Mouse (Mus musculus): ENCODE measurements around the gene Tbx15.

Gene Tbx15

GRCm38 (mm10) chr3:99248831-99249550 is 8.8 kb downstream of the Tbx15 start:
- no peak for DNase-seq (ENCODE audit: low read depth, low spot score)

- DNase-seq (ENCODE audit: low read depth, low spot score) = no peak
Observed at GRCm38 (mm10) chr3:99249551-99249870, 9.3 kb downstream of the Tbx15 start.

- DNase-seq (ENCODE audit: low read depth, low spot score) = no peak
Observed at GRCm38 (mm10) chr3:99249906-99250305, 9.7 kb downstream of the Tbx15 start.

GRCm38 (mm10) chr3:99251271-99252165 is 11.3 kb downstream of the Tbx15 start:
- no peak for DNase-seq (ENCODE audit: low read depth, low spot score)

- DNase-seq (ENCODE audit: low read depth, low spot score) = no peak
Observed at GRCm38 (mm10) chr3:99252461-99253091, 12.4 kb downstream of the Tbx15 start.

GRCm38 (mm10) chr3:99253092-99253488 is 12.9 kb downstream of the Tbx15 start:
- no peak for DNase-seq (ENCODE audit: low read depth, low spot score)

- DNase-seq (ENCODE audit: low read depth, low spot score) = no peak
Observed at GRCm38 (mm10) chr3:99253497-99254451, 13.6 kb downstream of the Tbx15 start.

- no peak for DNase-seq (ENCODE audit: low read depth, low spot score)
Observed at GRCm38 (mm10) chr3:99254559-99255151, 14.5 kb downstream of the Tbx15 start.

- no peak for DNase-seq (ENCODE audit: low read depth, low spot score)
Observed at GRCm38 (mm10) chr3:99255411-99256365, 15.5 kb downstream of the Tbx15 start.

- DNase-seq (ENCODE audit: low read depth, low spot score) = no peak
Observed at GRCm38 (mm10) chr3:99256366-99256750, 16.2 kb downstream of the Tbx15 start.

- DNase-seq (ENCODE audit: low read depth, low spot score) = no peak
Observed at GRCm38 (mm10) chr3:99256766-99257165, 16.6 kb downstream of the Tbx15 start.

GRCm38 (mm10) chr3:99257586-99258577 is 17.7 kb downstream of the Tbx15 start:
- no peak for DNase-seq (ENCODE audit: low read depth, low spot score)

- DNase-seq (ENCODE audit: low read depth, low spot score) = no peak
Observed at GRCm38 (mm10) chr3:99259741-99260270, 19.6 kb downstream of the Tbx15 start.

GRCm38 (mm10) chr3:99260395-99260794 is 20.2 kb downstream of the Tbx15 start:
- DNase-seq (ENCODE audit: low read depth, low spot score) = no peak

- no peak for DNase-seq (ENCODE audit: low read depth, low spot score)
Observed at GRCm38 (mm10) chr3:99261371-99261791, 21.2 kb downstream of the Tbx15 start.

- no peak for DNase-seq (ENCODE audit: low read depth, low spot score)
Observed at GRCm38 (mm10) chr3:99261986-99262385, 21.8 kb downstream of the Tbx15 start.

GRCm38 (mm10) chr3:99263471-99263903 is 23.3 kb downstream of the Tbx15 start:
- no peak for DNase-seq (ENCODE audit: low read depth, low spot score)

GRCm38 (mm10) chr3:99264695-99265094 is 24.5 kb downstream of the Tbx15 start:
- no peak for DNase-seq (ENCODE audit: low read depth, low spot score)
